Mouse (Mus musculus): ENCODE results near the gene Sycn.

DNA sequence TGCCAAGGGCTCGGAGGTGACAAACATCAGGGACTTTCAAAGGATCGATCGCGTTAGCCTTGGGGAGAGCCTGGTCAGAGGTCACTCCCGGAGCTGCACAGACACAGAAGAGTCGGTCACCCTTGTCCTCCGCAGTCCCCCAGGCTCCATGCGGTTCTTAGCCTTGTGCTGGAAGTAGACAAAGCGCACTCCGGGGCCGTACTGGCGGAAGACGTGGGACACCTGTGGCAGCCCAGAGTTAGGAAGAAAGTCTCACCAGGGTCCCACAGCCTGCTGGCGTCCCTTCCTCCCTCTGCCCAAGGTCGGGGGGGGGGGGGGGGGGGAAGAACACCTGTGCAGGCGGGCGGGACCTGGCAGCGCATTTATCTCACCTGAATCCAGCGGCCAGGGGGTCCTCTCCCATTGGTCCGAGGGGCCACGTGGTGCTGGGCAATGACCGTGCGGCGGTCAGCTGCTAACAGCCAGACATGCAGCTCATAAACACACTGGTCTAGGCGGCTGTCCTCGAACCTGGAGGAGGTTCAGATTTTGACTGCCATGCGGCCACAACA is 3.4 kb downstream of the Sycn start:
- TF ChIP-seq EP300 (IDR thresholded peaks at IDR 0.05) (no peak), CTCF (IDR thresholded peaks at IDR 0.05) (no peak)

Measured in lung, postnatal 0 days (tissue).